Mouse (Mus musculus) ES-E14 (cell line): Measurements from ENCODE around the gene Podnl1. TPM values are rescaled to one million over a fixed set of nuclear protein-coding genes. Genes with fewer than 3 reads are reported as not detected.

Experiments
- DNase-seq: peaks from one replicate; pipeline ENCODE4 v3.0.0-alpha.2; 2013; ENCODE audit warnings: low read depth, low spot score
- H3K27ac ChIP-seq: 2 replicates; pipeline ENCODE4 v1.5.1; 2012; ENCODE audit warnings: low read depth, mild to moderate bottlenecking, low read length, moderate library complexity, mixed read lengths; ENCODE audit not compliant: poor library complexity, insufficient read depth, severe bottlenecking
- H3K36me3 ChIP-seq: 2 replicates; pipeline ENCODE4 v1.6.1; 2012; ENCODE audit warnings: mild to moderate bottlenecking, low read length, moderate library complexity, mixed read lengths; ENCODE audit not compliant: control insufficient read depth, poor library complexity, insufficient read depth, severe bottlenecking
- H3K4me1 ChIP-seq, 2 experiments: fragments of 150-350 bp in 1 of 2; sonication (generic) in 1 of 2; 2 replicates each; pipeline ENCODE4 v1.6.1; 2012; ENCODE audit warnings: low read length in 2 of 2, mild to moderate bottlenecking in 1 of 2, mixed read lengths in 1 of 2; ENCODE audit not compliant: control insufficient read depth in 2 of 2, insufficient read depth in 2 of 2, poor library complexity in 1 of 2
- H3K4me3 ChIP-seq, 2 experiments: fragments of 150-350 bp in 1 of 2; sonication (generic) in 1 of 2; 2 replicates each; pipeline ENCODE4 v1.5.1; 2012; ENCODE audit warnings: low read length in 2 of 2, low read depth in 1 of 2, mild to moderate bottlenecking in 1 of 2, mixed read lengths in 1 of 2; ENCODE audit not compliant: insufficient read depth in 1 of 2, poor library complexity in 1 of 2, severe bottlenecking in 1 of 2
- H3K9ac ChIP-seq: 2 replicates; pipeline ENCODE4 v1.6.1; 2012; ENCODE audit warnings: low read depth, mild to moderate bottlenecking, low read length, mixed read lengths; ENCODE audit not compliant: poor library complexity, insufficient read depth, severe bottlenecking
- H3K9me3 ChIP-seq: fragments of 150-350 bp; sonication (generic); 2 replicates; pipeline ENCODE4 v1.6.1; 2012; ENCODE audit warnings: low read depth, mild to moderate bottlenecking, low read length; ENCODE audit not compliant: control insufficient read depth, insufficient read depth
- CHD2 ChIP-seq: IDR thresholded peaks from 2 replicates; pipeline ENCODE4 v1.6.1; 2014; ENCODE audit warnings: mild to moderate bottlenecking, low read depth, low read length, inconsistent platforms
- HCFC1 ChIP-seq: IDR thresholded peaks from 2 replicates; pipeline ENCODE4 v1.6.1; 2012; ENCODE audit warnings: low read length, inconsistent platforms, borderline replicate concordance; ENCODE audit not compliant: insufficient read depth
- MAFK ChIP-seq: IDR thresholded peaks from 2 replicates; pipeline ENCODE4 v1.6.1; 2014; ENCODE audit warnings: mild to moderate bottlenecking, low read depth, low read length, inconsistent platforms; ENCODE audit not compliant: insufficient read depth
- ZC3H11A ChIP-seq: IDR thresholded peaks from 2 replicates; pipeline ENCODE4 v1.6.1; 2012; ENCODE audit warnings: low read depth, mild to moderate bottlenecking, inconsistent platforms, low read length, borderline replicate concordance
- ZNF384 ChIP-seq: IDR thresholded peaks from 2 replicates; pipeline ENCODE4 v1.6.1; 2012; ENCODE audit warnings: low read depth, low read length, inconsistent platforms
- in situ Hi-C, 2 experiments: fragments of 600-800 bp; cut with MboI; formaldehyde crosslinking; loops; one replicate each; pipeline ENCODE4 v1.15.1; 2025; ENCODE audit warnings: low sequenced_read_pairs in 2 of 2, inconsistent platforms in 1 of 2; ENCODE audit not compliant: unreplicated experiment in 2 of 2
- total RNA-seq: library from RNA; depleted of rRNA; stranded (reverse); fragments of 300-350 nt; gene quantifications from 2 replicates; pipeline ENCODE4 v1.2.3, GENCODE M21; 2012

Gene Podnl1
- total RNA-seq, 1 experiment: 1.5 TPM

- peak overlapping the region; percentile 66 to 96 for H3K4me3 ChIP-seq
- peaks cover 2 to 13% of the 10 kb centered on the region in 2 experiments; a peak in 3 of 4 replicates for H3K4me1 ChIP-seq
- peak overlapping the region; percentile 91 for H3K27ac ChIP-seq
- in situ Hi-C loops: no loop called here
- peak; percentile 70 for DNase-seq
- TF ChIP-seq MAFK (no peak), HCFC1 (no peak), CHD2 (no peak), ZNF384 (no peak), ZC3H11A (no peak)
- H3K36me3 ChIP-seq: peaks cover 14% of the 10 kb centered on the region; the same call in 1 of the 2 replicates
- peak overlapping the region; percentile 74 for H3K9ac ChIP-seq
- no peaks in the 10 kb centered on the region for H3K9me3 ChIP-seq
Measured at GRCm38 (mm10) chr8:84104221-84104620, 21.6 kb upstream of the Podnl1 start.

- H3K27ac ChIP-seq: peak within 1 kb of the TSS; percentile 91
- in situ Hi-C loops: no loop called here
Measured at GRCm38 (mm10) chr8:84104697-84105609, 20.8 kb upstream of the Podnl1 start, which contains the start of gene Dcaf15. Gene Dcaf15, minus strand, starts transcription at chr8:84104768.

DNA sequence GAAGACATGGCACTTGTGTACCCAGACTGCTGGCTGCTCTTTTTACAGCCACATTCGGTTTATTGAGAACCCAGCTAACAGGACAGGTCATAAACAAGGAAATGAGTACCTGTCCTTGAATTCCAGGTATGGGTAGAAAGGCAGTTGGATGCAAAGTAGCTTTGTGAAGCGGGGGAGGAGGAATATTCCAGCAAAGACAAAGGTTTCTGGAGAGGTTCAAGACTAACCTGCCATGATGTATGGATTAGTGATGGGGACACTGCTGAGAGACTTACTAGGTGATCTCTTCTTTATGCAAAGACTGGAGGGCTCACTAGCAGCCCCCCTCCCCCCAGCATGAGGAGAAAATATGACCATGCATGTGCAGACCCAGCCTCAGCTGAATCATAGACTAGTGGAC, 20.1 kb upstream of the Podnl1 start:
- Histone ChIP-seq H3K4me3 (no peak overlapping the region), H3K9ac (no peak overlapping the region), H3K27ac (no peak overlapping the region), H3K36me3 (peaks cover 14% of the 10 kb centered on the region; the same call in 1 of the 2 replicates), H3K4me1 (peaks cover 2 to 13% of the 10 kb centered on the region in 2 experiments; a peak in 3 of 4 replicates), H3K9me3 (no peaks in the 10 kb centered on the region)
- DNase-seq: no peak
- TF ChIP-seq ZNF384 (no peak), CHD2 (no peak), ZC3H11A (no peak), MAFK (no peak), HCFC1 (no peak)
- in situ Hi-C loops: no loop called here

More at GRCm38 (mm10) chr8:84104697-84105609, 20.8 kb upstream of the Podnl1 start, which contains the start of gene Dcaf15:
- TF ChIP-seq MAFK (no peak), CHD2 (peak; percentile 89)
- H3K4me3 ChIP-seq: peak within 1 kb of the TSS; percentile 66 to 96
- H3K9me3 ChIP-seq: no peaks in the 10 kb centered on the region
- peak; percentile 99 for DNase-seq
- peak within 1 kb of the TSS; percentile 74 for H3K9ac ChIP-seq
- H3K4me1 ChIP-seq: peaks cover 2 to 13% of the 10 kb centered on the region in 2 experiments; a peak in 3 of 4 replicates
- H3K36me3 ChIP-seq: peaks cover 14% of the 10 kb centered on the region; the same call in 1 of the 2 replicates

GRCm38 (mm10) chr8:84106216-84107040, 19.4 kb upstream of the Podnl1 start:
- Histone ChIP-seq H3K9ac (no peak overlapping the region), H3K27ac (no peak overlapping the region), H3K36me3 (peaks cover 14% of the 10 kb centered on the region; the same call in 1 of the 2 replicates), H3K4me3 (no peak overlapping the region), H3K4me1 (peaks cover 2 to 13% of the 10 kb centered on the region in 2 experiments; a peak in 3 of 4 replicates), H3K9me3 (no peaks in the 10 kb centered on the region)
- in situ Hi-C loops: no loop called here
- TF ChIP-seq ZNF384 (no peak), HCFC1 (no peak), CHD2 (no peak), ZC3H11A (no peak), MAFK (no peak)
- no peak for DNase-seq
